Mouse (Mus musculus): ENCODE data around the gene Cd274. TPM values are rescaled to one million over a fixed set of nuclear protein-coding genes. Genes with fewer than 3 reads are reported as not detected.

The Cd274 gene
- 1 to 10 TPM in 1 of 2 experiments, under 1 TPM in 1; 0.93 to 1.0 TPM for total RNA-seq (2021)
- long read RNA-seq, experiment 1, partial matches to known transcripts, result 2 of 2 reads
- long read RNA-seq, experiment 1, other reads (novel, unspliced or antisense), result 0 of 2 reads
- long read RNA-seq, experiment 2, result 0 reads

- peak in 1 of 2 experiments; percentile 28 for DNase-seq (ENCODE audit: low spot score in 2 of 2)
Observed at GRCm38 (mm10) chr19:29366969-29367622, at the start of gene Cd274, which contains the start of gene Plgrkt. Cd274 (plus strand) TSS chr19:29367455. Plgrkt (minus strand) TSS chr19:29367390.

GRCm38 (mm10) chr19:29323416-29324049, 43.7 kb upstream of the Cd274 start:
- DNase-seq (ENCODE audit: low spot score in 2 of 2), result no peak

- DNase-seq (ENCODE audit: low spot score in 2 of 2), result peak in 1 of 2 experiments; percentile 10
Observed at GRCm38 (mm10) chr19:29325053-29325851, 42.0 kb upstream of the Cd274 start, which contains the start of gene Insl6. Insl6 (minus strand) TSS chr19:29325356.

- DNase-seq (ENCODE audit: low spot score in 2 of 2), result no peak
Observed at GRCm38 (mm10) chr19:29325852-29326180, 41.4 kb upstream of the Cd274 start.

- no peak for DNase-seq (ENCODE audit: low spot score in 2 of 2)
Observed at GRCm38 (mm10) chr19:29326396-29326795, 40.9 kb upstream of the Cd274 start.

- DNase-seq (ENCODE audit: low spot score in 2 of 2), result no peak
Observed at GRCm38 (mm10) chr19:29326822-29327552, 40.3 kb upstream of the Cd274 start.

GRCm38 (mm10) chr19:29334068-29334745, 33.0 kb upstream of the Cd274 start, which contains the start of gene Rln1:
Rln1 (minus strand) TSS chr19:29334670.
- DNase-seq (ENCODE audit: low spot score in 2 of 2), result peak; percentile 11 to 31

GRCm38 (mm10) chr19:29336624-29337023, 30.6 kb upstream of the Cd274 start:
- DNase-seq (ENCODE audit: low spot score in 2 of 2), result no peak

- DNase-seq (ENCODE audit: low spot score in 2 of 2), result no peak
Observed at GRCm38 (mm10) chr19:29341029-29341428, 26.2 kb upstream of the Cd274 start.

- DNase-seq (ENCODE audit: low spot score in 2 of 2), result no peak
Observed at GRCm38 (mm10) chr19:29342281-29342680, 25.0 kb upstream of the Cd274 start.

GRCm38 (mm10) chr19:29344868-29345267, 22.4 kb upstream of the Cd274 start:
- no peak for DNase-seq (ENCODE audit: low spot score in 2 of 2)

- no peak for DNase-seq (ENCODE audit: low spot score in 2 of 2)
Observed at GRCm38 (mm10) chr19:29345636-29346035, 21.6 kb upstream of the Cd274 start.

- DNase-seq (ENCODE audit: low spot score in 2 of 2), result no peak
Observed at GRCm38 (mm10) chr19:29350991-29351390, 16.3 kb upstream of the Cd274 start.

- peak; percentile 82 to 84 for DNase-seq (ENCODE audit: low spot score in 2 of 2)
Observed at GRCm38 (mm10) chr19:29354895-29355877, 12.1 kb upstream of the Cd274 start.

GRCm38 (mm10) chr19:29356281-29356680, 11.0 kb upstream of the Cd274 start:
- DNase-seq (ENCODE audit: low spot score in 2 of 2), result no peak

- DNase-seq (ENCODE audit: low spot score in 2 of 2), result no peak
Observed at GRCm38 (mm10) chr19:29360251-29360650, 7.0 kb upstream of the Cd274 start.

- peak; percentile 86 to 95 for DNase-seq (ENCODE audit: low spot score in 2 of 2)
Observed at GRCm38 (mm10) chr19:29361468-29362130, 5.7 kb upstream of the Cd274 start.

- no peak for DNase-seq (ENCODE audit: low spot score in 2 of 2)
Observed at GRCm38 (mm10) chr19:29362173-29362930, 4.9 kb upstream of the Cd274 start.
